Mouse (Mus musculus) hindbrain, embryonic 15.5 days (tissue): ENCODE measurements around the gene Hmg20a. TPM values are rescaled to one million over a fixed set of nuclear protein-coding genes. Genes with fewer than 3 reads are reported as not detected.

Experiments used
- ATAC-seq: fragments of 200-750 bp; cut with Nextera tagmentation; 2 replicates; pipeline ENCODE4 v1.8.0; 2017; ENCODE audit warnings: low read depth, moderate number of reproducible peaks, moderate TSS enrichment; ENCODE audit not compliant: low FRiP score
- H3K27ac ChIP-seq: fragments of 300-500 bp; sonication (generic); replicated peaks from 2 replicates; pipeline ENCODE4 v1.5.1; 2015; ENCODE audit warnings: mild to moderate bottlenecking, inconsistent platforms
- H3K27me3 ChIP-seq: fragments of 300-500 bp; sonication (generic); 2 replicates; pipeline ENCODE4 v1.6.1; 2015; ENCODE audit warnings: control low read depth, inconsistent platforms
- H3K36me3 ChIP-seq: fragments of 300-500 bp; sonication (generic); 2 replicates; pipeline ENCODE4 v1.6.1; 2015; ENCODE audit warnings: control low read depth, inconsistent platforms
- H3K4me1 ChIP-seq: fragments of 300-500 bp; sonication (generic); replicated peaks from 2 replicates; pipeline ENCODE4 v1.6.1; 2015; ENCODE audit warnings: control low read depth, inconsistent platforms
- H3K4me2 ChIP-seq: fragments of 300-500 bp; sonication (generic); 2 replicates; pipeline ENCODE4 v1.6.1; 2015; ENCODE audit warnings: moderate library complexity, mild to moderate bottlenecking, inconsistent platforms
- H3K4me3 ChIP-seq: fragments of 300-500 bp; sonication (generic); 2 replicates; pipeline ENCODE4 v1.5.1; 2015; ENCODE audit warnings: mild to moderate bottlenecking, inconsistent platforms
- H3K9ac ChIP-seq: fragments of 300-500 bp; sonication (generic); 2 replicates; pipeline ENCODE4 v1.6.1; 2015; ENCODE audit warnings: inconsistent platforms
- H3K9me3 ChIP-seq: fragments of 300-500 bp; sonication (generic); 2 replicates; pipeline ENCODE4 v1.6.1; 2016; ENCODE audit warnings: control low read depth, inconsistent platforms
- WGBS: fragments of 180-500 bp; shearing (Covaris S2); methylation state at CpG from one replicate; pipeline ENCODE4 v1.1.7; 2015; 5-methylcytosine and 5-hydroxymethylcytosine counted together
- polyA plus RNA-seq: library from polyadenylated mRNA; unstranded; fragments of >200 nt; fragmentation: Nextera tagmentation; extraction: Ambion mirVana; gene quantifications from 2 replicates; pipeline ENCODE4 v1.2.1, GENCODE M21; 2015

Hmg20a gene
- polyA plus RNA-seq, 1 experiment from 2014 or later = 78.3 TPM

- no peaks in the 10 kb centered on the region for H3K27me3 ChIP-seq
- H3K27ac ChIP-seq = no peak overlapping the region
- no peak overlapping the region for H3K4me3 ChIP-seq
- WGBS = 95% methylated on average over 2 of the region's 2 CpGs
- no peaks in the 10 kb centered on the region for H3K36me3 ChIP-seq
- ATAC-seq = no peak
- H3K9me3 ChIP-seq = no peaks in the 10 kb centered on the region
- H3K9ac ChIP-seq = no peak overlapping the region
- no peaks in the 10 kb centered on the region; the same call in 1 of the 2 replicates for H3K4me1 ChIP-seq
- no peak overlapping the region for H3K4me2 ChIP-seq
These were observed 34.8 kb downstream of the Hmg20a start for GRCm38 (mm10) chr9:56453038-56453815.

- H3K4me1 ChIP-seq = no peaks in the 10 kb centered on the region; the same call in 1 of the 2 replicates
- no peaks in the 10 kb centered on the region for H3K27me3 ChIP-seq
- H3K36me3 ChIP-seq = no peaks in the 10 kb centered on the region
- H3K4me3 ChIP-seq = no peak overlapping the region
- no peak for ATAC-seq
- no peak overlapping the region for H3K9ac ChIP-seq
- no peaks in the 10 kb centered on the region for H3K9me3 ChIP-seq
- 93% methylated on average over 3 of the region's 3 CpGs for WGBS
- no peak overlapping the region for H3K27ac ChIP-seq
- no peak overlapping the region for H3K4me2 ChIP-seq
These were observed 38.0 kb downstream of the Hmg20a start for GRCm38 (mm10) chr9:56456426-56456825.

DNA sequence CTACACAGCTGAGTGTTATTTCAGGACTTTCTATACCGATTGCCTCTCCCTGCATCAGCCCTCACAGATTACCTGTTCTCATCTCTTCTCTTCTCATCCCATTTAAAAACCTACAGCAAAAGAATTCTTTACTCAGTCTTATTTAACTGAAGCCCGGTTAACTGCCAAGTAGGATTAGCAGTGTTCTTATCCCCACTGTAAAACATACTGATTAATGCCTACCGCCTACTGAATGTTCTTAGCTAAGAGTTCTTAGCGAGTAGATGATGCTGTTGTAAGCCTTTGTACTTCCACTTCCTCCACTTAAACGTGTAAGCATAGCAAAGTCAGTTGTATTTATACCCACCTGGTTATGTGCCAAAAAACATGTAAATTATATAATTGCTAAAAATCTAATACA, 42.6 kb downstream of the Hmg20a start:
- no peak overlapping the region for H3K4me3 ChIP-seq
- no peaks in the 10 kb centered on the region for H3K36me3 ChIP-seq
- H3K27ac ChIP-seq = no peak overlapping the region
- WGBS = 87% methylated on average over 5 of the region's 5 CpGs
- no peak overlapping the region for H3K4me2 ChIP-seq
- ATAC-seq = no peak
- no peaks in the 10 kb centered on the region for H3K27me3 ChIP-seq
- H3K9ac ChIP-seq = no peak overlapping the region
- peaks cover 18% of the 10 kb centered on the region for H3K4me1 ChIP-seq
- H3K9me3 ChIP-seq = no peaks in the 10 kb centered on the region

GRCm38 (mm10) chr9:56462606-56463005, 44.2 kb downstream of the Hmg20a start:
- Histone ChIP-seq H3K27me3 (no peaks in the 10 kb centered on the region), H3K4me1 (peaks cover 18% of the 10 kb centered on the region), H3K9ac (no peak overlapping the region), H3K4me3 (no peak overlapping the region), H3K27ac (no peak overlapping the region), H3K9me3 (no peaks in the 10 kb centered on the region), H3K4me2 (no peak overlapping the region), H3K36me3 (no peaks in the 10 kb centered on the region)
- 95% methylated on average over 1 of the region's 1 CpGs for WGBS
- ATAC-seq = no peak

- no peak overlapping the region for H3K4me3 ChIP-seq
- no peaks in the 10 kb centered on the region for H3K36me3 ChIP-seq
- H3K27me3 ChIP-seq = no peaks in the 10 kb centered on the region
- no peaks in the 10 kb centered on the region for H3K9me3 ChIP-seq
- no peak overlapping the region for H3K9ac ChIP-seq
- ATAC-seq = no peak
- H3K27ac ChIP-seq = no peak overlapping the region
- peaks cover 18% of the 10 kb centered on the region for H3K4me1 ChIP-seq
- 96% methylated on average over 2 of the region's 2 CpGs for WGBS
- H3K4me2 ChIP-seq = no peak overlapping the region
These were observed 44.6 kb downstream of the Hmg20a start for GRCm38 (mm10) chr9:56463046-56463445.

DNA sequence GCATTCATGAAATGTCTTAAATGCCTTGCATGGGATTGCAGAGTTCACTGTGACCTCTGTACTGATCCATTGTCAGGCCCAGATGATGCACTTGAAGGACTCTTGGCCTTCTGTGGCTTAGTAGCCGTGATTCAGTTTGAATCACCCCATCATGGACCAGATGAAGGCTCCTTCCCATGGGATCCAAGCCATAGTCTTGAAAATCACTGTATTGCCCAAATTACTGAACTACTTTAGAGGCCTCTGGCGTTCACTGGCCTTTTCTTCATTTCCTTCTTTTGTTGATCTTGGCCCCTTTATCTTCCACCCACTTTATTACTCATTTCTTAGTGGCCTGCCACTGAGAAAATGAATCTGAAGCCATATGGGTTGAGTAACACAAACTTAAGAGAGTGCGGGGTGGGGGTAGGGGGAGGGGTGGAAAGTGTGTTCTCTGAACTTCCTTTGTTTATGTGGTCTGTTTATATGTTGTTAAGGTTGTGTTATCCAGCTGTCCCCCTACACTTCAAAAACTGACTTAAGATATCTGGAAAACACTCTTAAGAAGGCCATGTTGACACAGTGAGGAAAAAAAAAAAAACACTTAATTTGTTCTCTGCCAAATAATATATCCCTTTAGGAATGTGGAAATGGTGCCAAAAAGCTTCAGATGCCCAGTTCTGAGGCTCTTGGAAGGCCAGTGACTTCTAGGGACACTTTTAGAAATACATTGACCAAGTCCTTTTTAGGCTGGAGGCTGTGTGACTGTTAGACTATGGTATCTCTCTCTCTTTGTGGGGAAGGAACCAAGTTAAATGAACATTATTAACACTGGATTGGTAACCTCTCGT, 45.5 kb downstream of the Hmg20a start:
- Histone ChIP-seq H3K27me3 (no peaks in the 10 kb centered on the region), H3K36me3 (no peaks in the 10 kb centered on the region), H3K4me3 (no peak overlapping the region), H3K9ac (no peak overlapping the region), H3K4me2 (no peak overlapping the region), H3K27ac (no peak overlapping the region; the same call in 1 of the 2 replicates), H3K9me3 (no peaks in the 10 kb centered on the region), H3K4me1 (peaks cover 18% of the 10 kb centered on the region)
- WGBS = 64% methylated on average over 4 of the region's 4 CpGs
- ATAC-seq = no peak

- H3K27ac ChIP-seq = peak overlapping the region; percentile 62
- 33% methylated on average over 23 of the region's 23 CpGs for WGBS
- no peaks in the 10 kb centered on the region for H3K27me3 ChIP-seq
- no peak overlapping the region for H3K4me3 ChIP-seq
- H3K9ac ChIP-seq = no peak overlapping the region
- no peaks in the 10 kb centered on the region for H3K9me3 ChIP-seq
- H3K36me3 ChIP-seq = no peaks in the 10 kb centered on the region
- ATAC-seq = no peak
- peaks cover 18% of the 10 kb centered on the region for H3K4me1 ChIP-seq
- peak overlapping the region; percentile 24 for H3K4me2 ChIP-seq
These were observed 46.6 kb downstream of the Hmg20a start for GRCm38 (mm10) chr9:56464863-56465654.

GRCm38 (mm10) chr9:56466251-56466650, 47.8 kb downstream of the Hmg20a start:
- ATAC-seq = no peak
- Histone ChIP-seq H3K9ac (no peak overlapping the region), H3K4me2 (no peak overlapping the region), H3K27me3 (no peaks in the 10 kb centered on the region), H3K9me3 (no peaks in the 10 kb centered on the region), H3K27ac (no peak overlapping the region), H3K4me3 (no peak overlapping the region), H3K4me1 (peaks cover 18% of the 10 kb centered on the region), H3K36me3 (no peaks in the 10 kb centered on the region)
- 90% methylated on average over 4 of the region's 4 CpGs for WGBS

DNA sequence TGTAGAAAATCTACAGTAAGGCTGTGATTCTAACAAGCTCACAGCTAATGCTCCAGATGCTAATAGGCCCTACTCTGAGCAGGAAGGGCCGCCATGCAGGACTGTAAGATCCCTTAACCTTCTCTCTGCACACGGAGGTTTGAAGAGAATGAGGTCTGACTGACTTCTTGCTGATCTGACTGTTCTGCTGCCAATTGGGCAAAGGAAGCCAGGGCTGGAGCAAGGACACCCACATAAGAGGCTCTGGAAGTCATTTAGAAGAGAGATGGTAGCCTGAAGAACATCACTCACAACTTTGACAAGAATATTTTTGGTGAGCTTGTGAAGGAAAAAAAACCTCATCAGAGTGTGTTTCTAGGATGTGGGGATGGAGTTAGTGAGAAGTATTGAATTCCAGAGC, 51.2 kb downstream of the Hmg20a start:
- H3K27ac ChIP-seq = no peak overlapping the region
- WGBS = 52% methylated on average over 2 of the region's 2 CpGs

GRCm38 (mm10) chr9:56470291-56470690, 51.9 kb downstream of the Hmg20a start:
- ATAC-seq = no peak
- peaks cover 3% of the 10 kb centered on the region for H3K4me1 ChIP-seq
- WGBS = 37% methylated on average over 7 of the region's 7 CpGs
- H3K27me3 ChIP-seq = no peaks in the 10 kb centered on the region
- H3K4me3 ChIP-seq = no peak overlapping the region
- H3K9me3 ChIP-seq = no peaks in the 10 kb centered on the region
- H3K36me3 ChIP-seq = peaks cover 4% of the 10 kb centered on the region; the same call in 1 of the 2 replicates
- H3K9ac ChIP-seq = no peak overlapping the region
- no peak overlapping the region for H3K27ac ChIP-seq
- no peak overlapping the region for H3K4me2 ChIP-seq

More for the DNA sequence above, 51.2 kb downstream of the Hmg20a start:
- no peak overlapping the region for H3K9ac ChIP-seq
- H3K4me3 ChIP-seq = no peak overlapping the region
- H3K36me3 ChIP-seq = 0 out of 2 replicates have a peak, but pooled peaks cover 4% of the 10 kb centered on the region
- H3K9me3 ChIP-seq = no peaks in the 10 kb centered on the region
- H3K4me2 ChIP-seq = no peak overlapping the region
- ATAC-seq = no peak
- H3K27me3 ChIP-seq = no peaks in the 10 kb centered on the region
- peaks cover 9% of the 10 kb centered on the region for H3K4me1 ChIP-seq

- Histone ChIP-seq H3K27ac (no peak overlapping the region), H3K4me1 (no peaks in the 10 kb centered on the region), H3K36me3 (peaks cover 27% of the 10 kb centered on the region), H3K9me3 (no peaks in the 10 kb centered on the region), H3K4me3 (no peak overlapping the region), H3K9ac (no peak overlapping the region), H3K4me2 (no peak overlapping the region), H3K27me3 (no peaks in the 10 kb centered on the region)
- 87% methylated on average over 5 of the region's 5 CpGs for WGBS
- no peak for ATAC-seq
These were observed 60.7 kb downstream of the Hmg20a start for GRCm38 (mm10) chr9:56478975-56479647.
